Mouse (Mus musculus) testis, adult 2 months (tissue): ENCODE results near the gene Klf15. TPM values are rescaled to one million over a fixed set of nuclear protein-coding genes. Genes with fewer than 3 reads are reported as not detected.

ENCODE experiments used
- H3K27ac ChIP-seq: fragments of 200-500 bp; 2 replicates; pipeline ENCODE4 v1.5.1; 2012; ENCODE audit warnings: low read depth, low read length; ENCODE audit not compliant: control insufficient read depth, insufficient read depth
- H3K27me3 ChIP-seq: fragments of 200-500 bp; 2 replicates; pipeline ENCODE4 v1.6.1; 2012; ENCODE audit warnings: mild to moderate bottlenecking, low read length, moderate library complexity; ENCODE audit not compliant: control insufficient read depth, insufficient read depth
- H3K36me3 ChIP-seq: fragments of 200-500 bp; 2 replicates; pipeline ENCODE4 v1.6.1; 2012; ENCODE audit warnings: mild to moderate bottlenecking, low read length; ENCODE audit not compliant: control insufficient read depth, insufficient read depth
- H3K4me1 ChIP-seq: fragments of 200-500 bp; 2 replicates; pipeline ENCODE4 v1.6.1; 2012; ENCODE audit warnings: low read length; ENCODE audit not compliant: control insufficient read depth, insufficient read depth
- H3K4me3 ChIP-seq: fragments of 200-500 bp; 2 replicates; pipeline ENCODE4 v1.5.1; 2012; ENCODE audit warnings: low read depth, mild to moderate bottlenecking, low read length, moderate library complexity, mixed read lengths; ENCODE audit not compliant: control insufficient read depth
- CTCF ChIP-seq: fragments of 200-500 bp; IDR thresholded peaks from 2 replicates; pipeline ENCODE4 v1.5.1; 2012; ENCODE audit warnings: low read depth, mild to moderate bottlenecking, inconsistent platforms, low read length, moderate library complexity; ENCODE audit not compliant: control insufficient read depth, insufficient read depth, insufficient replicate concordance
- POLR2A ChIP-seq: fragments of 200-500 bp; IDR thresholded peaks from 2 replicates; pipeline ENCODE4 v1.6.1; 2012; ENCODE audit warnings: low read depth, mild to moderate bottlenecking, inconsistent platforms, low read length, moderate library complexity; ENCODE audit not compliant: control insufficient read depth
- polyA plus RNA-seq: library from polyadenylated mRNA; depleted of rRNA; stranded (reverse); fragments of >200 nt; gene quantifications from 2 replicates; pipeline ENCODE4 v1.2.3, GENCODE M21; 2012; rRNA removed

Gene Klf15
- polyA plus RNA-seq, 1 experiment, result 7.6 TPM

GRCm38 (mm10) chr6:90514369-90514768 lies 52.0 kb downstream of the Klf15 start:
- TF ChIP-seq CTCF, result no peak
- no peak for TF ChIP-seq POLR2A
- H3K4me1 ChIP-seq, result no peaks in the 10 kb centered on the region
- H3K4me3 ChIP-seq, result no peak overlapping the region
- no peaks in the 10 kb centered on the region for H3K36me3 ChIP-seq
- H3K27me3 ChIP-seq, result no peaks in the 10 kb centered on the region
- no peak overlapping the region for H3K27ac ChIP-seq

DNA sequence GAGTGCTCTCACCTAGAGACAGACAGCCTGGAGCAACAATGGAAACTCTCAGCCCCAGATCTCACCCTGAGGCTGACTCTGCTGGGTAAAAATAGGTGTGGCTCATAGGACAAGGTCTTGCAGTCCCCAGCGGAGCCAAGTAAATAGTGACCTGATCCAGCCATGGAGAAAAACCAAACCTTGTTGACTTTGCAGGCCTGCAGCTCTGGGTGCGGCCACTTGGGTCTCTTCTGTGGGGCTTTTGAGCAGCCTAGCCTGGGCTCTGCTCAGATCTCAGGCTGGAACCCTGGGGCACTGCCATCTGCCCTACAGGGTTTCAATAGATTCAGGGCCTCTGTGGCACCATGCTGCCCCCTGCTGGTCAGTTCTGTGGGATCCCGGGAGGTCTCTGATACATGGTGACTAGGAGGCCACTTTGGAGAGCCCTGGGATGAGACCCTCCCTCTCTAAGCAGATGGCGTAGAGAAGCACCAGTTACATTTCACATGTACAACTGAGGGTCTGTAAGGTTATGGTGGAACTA lies 52.6 kb downstream of the Klf15 start:
- H3K27me3 ChIP-seq, result no peaks in the 10 kb centered on the region
- no peak overlapping the region for H3K4me3 ChIP-seq
- TF ChIP-seq POLR2A (no peak), CTCF (peak; percentile 77)
- H3K36me3 ChIP-seq, result no peaks in the 10 kb centered on the region
- H3K4me1 ChIP-seq, result no peaks in the 10 kb centered on the region
- H3K27ac ChIP-seq, result no peak overlapping the region

DNA sequence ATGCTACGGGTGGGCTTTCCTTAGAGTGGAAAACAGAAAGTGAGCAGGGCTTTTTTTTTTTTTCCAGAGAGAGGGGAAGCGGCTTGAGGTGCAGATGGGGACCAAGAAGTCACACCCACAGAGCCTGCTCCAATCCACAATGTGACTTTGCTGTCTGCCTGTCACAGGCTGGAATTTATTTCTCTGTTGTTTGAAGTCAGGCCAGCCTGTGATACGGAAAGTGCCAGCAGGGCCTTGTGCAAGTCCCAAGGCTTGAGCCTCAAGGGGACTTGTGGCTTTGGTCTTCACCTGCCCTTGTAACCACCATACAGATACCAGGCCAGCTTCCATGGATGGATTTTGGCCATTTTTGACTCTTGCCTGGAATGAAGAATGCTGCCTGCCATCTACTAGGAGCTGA lies 56.5 kb downstream of the Klf15 start:
- no peak for TF ChIP-seq CTCF
- TF ChIP-seq POLR2A, result no peak
- no peaks in the 10 kb centered on the region for H3K27me3 ChIP-seq
- H3K27ac ChIP-seq, result no peak overlapping the region
- no peak overlapping the region for H3K4me3 ChIP-seq
- no peaks in the 10 kb centered on the region for H3K4me1 ChIP-seq
- H3K36me3 ChIP-seq, result no peaks in the 10 kb centered on the region

- no peaks in the 10 kb centered on the region for H3K36me3 ChIP-seq
- no peak for TF ChIP-seq POLR2A
- TF ChIP-seq CTCF, result no peak
- H3K27ac ChIP-seq, result no peak overlapping the region
- no peak overlapping the region for H3K4me3 ChIP-seq
- no peaks in the 10 kb centered on the region for H3K27me3 ChIP-seq
- no peaks in the 10 kb centered on the region for H3K4me1 ChIP-seq
Observed at GRCm38 (mm10) chr6:90519375-90519774, 57.0 kb downstream of the Klf15 start.

Other genes starting within 250 kb of the Klf15 start
- gene Vmn1r53, start 238.1 kb upstream of the Klf15 start, polyA plus RNA-seq, result 0.42 and 0.94 TPM in 2 replicates
- gene Vmn1r54, start 216.3 kb upstream of the Klf15 start, polyA plus RNA-seq, result not detected in 2 replicates
- 387 and 412 TPM in 2 replicates for gene BC048671, start 161.4 kb upstream of the Klf15 start, polyA plus RNA-seq
- 1.9 and 2.7 TPM in 2 replicates for gene Chst13, start 137.4 kb upstream of the Klf15 start, polyA plus RNA-seq
- not detected in 2 replicates for gene Uroc1, start 129.3 kb upstream of the Klf15 start, polyA plus RNA-seq
- gene Zxdc, start 93.1 kb upstream of the Klf15 start, polyA plus RNA-seq, result 5.3 and 5.4 TPM in 2 replicates
- 51.7 and 65.0 TPM in 2 replicates for gene Cfap100, start 33.8 kb upstream of the Klf15 start, polyA plus RNA-seq
- gene Aldh1l1, start 23.9 kb downstream of the Klf15 start, polyA plus RNA-seq, result 7.2 and 9.6 TPM in 2 replicates
- 73.3 and 79.5 TPM in 2 replicates for gene Slc41a3, start 142.1 kb downstream of the Klf15 start, polyA plus RNA-seq